Mouse (Mus musculus): ENCODE data around the gene Leap2. TPM values are rescaled to one million over a fixed set of nuclear protein-coding genes. Genes with fewer than 3 reads are reported as not detected.

The Leap2 gene
- polyA plus RNA-seq, 1 experiment, result not detected

DNA sequence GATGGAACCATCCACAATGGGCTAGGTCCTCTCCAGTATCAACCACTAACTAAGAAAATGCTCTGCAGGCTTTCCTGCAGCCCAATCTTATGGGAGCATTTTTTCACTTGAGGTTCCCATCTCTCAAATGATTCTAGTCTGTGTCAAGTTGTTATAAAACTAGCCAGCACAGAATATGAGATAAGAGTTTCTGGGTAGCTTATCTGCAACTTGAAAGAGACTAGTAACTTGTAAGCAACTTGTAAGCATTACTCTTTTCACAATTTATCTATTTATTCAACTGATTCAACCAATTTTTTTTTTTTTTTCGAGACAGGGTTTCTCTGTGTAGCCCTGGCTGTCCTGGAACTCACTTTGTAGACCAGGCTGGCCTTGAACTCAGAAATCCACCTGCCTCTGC lies 19.3 kb downstream of the Leap2 start:
- Histone ChIP-seq H3K27ac (ENCODE audit: insufficient read depth, low read length) (no peak overlapping the region), H3K4me3 (ENCODE audit: insufficient read depth, low read length) (no peak overlapping the region), H3K4me1 (ENCODE audit: control insufficient read depth, insufficient read depth, low read length) (no peaks in the 10 kb centered on the region)
- TF ChIP-seq CTCF (IDR thresholded peaks at IDR 0.05; ENCODE audit: extremely low read depth, insufficient read depth, low read length) (no peak), POLR2A (IDR thresholded peaks at IDR 0.05; ENCODE audit: extremely low read depth, insufficient read depth, low read length) (no peak)

DNA sequence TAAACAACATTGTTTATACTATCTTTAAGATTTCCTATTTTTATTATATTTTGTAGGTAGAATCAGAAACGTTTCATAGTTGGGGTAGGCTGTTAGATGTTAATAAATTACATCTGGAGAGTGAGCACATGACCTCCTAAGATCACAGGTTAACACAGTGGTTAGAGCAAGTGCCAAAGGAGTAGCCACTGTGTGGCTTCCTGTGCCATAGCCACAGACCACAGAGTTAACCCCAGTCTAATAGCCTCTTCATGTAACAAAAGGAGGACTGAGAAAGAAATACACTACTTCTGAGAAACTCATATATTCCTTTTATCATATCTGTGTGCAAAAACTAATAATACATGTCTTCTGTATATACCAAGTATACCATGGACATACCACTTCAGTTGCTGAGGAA lies 29.1 kb downstream of the Leap2 start:
- Histone ChIP-seq H3K27ac (ENCODE audit: insufficient read depth, low read length) (no peak overlapping the region), H3K4me3 (ENCODE audit: insufficient read depth, low read length) (no peak overlapping the region), H3K4me1 (ENCODE audit: control insufficient read depth, insufficient read depth, low read length) (no peaks in the 10 kb centered on the region)
- TF ChIP-seq POLR2A (IDR thresholded peaks at IDR 0.05; ENCODE audit: extremely low read depth, insufficient read depth, low read length) (no peak), CTCF (IDR thresholded peaks at IDR 0.05; ENCODE audit: extremely low read depth, insufficient read depth, low read length) (no peak)

DNA sequence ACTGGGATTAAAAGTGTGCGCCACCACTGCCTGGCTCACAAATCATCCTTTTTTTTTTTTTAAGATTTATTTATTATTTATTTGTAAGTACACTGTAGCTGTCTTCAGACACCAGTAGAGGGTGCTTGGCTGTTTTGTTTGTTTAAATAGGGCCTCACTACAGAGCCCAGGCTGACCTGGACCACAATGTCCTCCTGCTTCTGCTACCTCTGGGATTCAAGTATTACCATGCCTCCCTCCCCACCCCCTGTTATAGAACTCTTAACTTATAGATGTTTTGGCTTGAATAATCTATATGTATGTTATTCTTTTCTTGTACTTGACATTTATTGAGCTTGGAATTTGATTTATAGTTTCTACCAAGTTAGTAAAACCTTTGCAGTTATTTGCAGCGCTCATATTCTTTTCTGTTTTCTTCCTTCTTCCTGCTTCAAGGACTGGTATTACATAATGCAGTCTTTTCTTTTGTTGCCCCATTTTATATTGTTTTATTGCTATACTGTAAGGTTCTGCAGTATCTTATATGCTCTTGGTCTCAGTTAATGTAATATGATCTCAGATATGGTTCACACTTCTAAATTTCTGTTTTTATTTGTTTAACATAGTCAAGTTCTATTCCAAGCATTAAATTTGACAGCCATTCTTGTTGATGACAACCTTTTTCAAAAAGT lies 39.1 kb downstream of the Leap2 start:
- Histone ChIP-seq H3K4me1 (ENCODE audit: control insufficient read depth, insufficient read depth, low read length) (no peaks in the 10 kb centered on the region; the same call in none of the 2 replicates), H3K4me3 (ENCODE audit: insufficient read depth, low read length) (no peak overlapping the region), H3K27ac (ENCODE audit: insufficient read depth, low read length) (no peak overlapping the region)
- TF ChIP-seq CTCF (IDR thresholded peaks at IDR 0.05; ENCODE audit: extremely low read depth, insufficient read depth, low read length) (no peak), POLR2A (IDR thresholded peaks at IDR 0.05; ENCODE audit: extremely low read depth, insufficient read depth, low read length) (no peak)

GRCm38 (mm10) chr11:53378918-53379317 lies 44.1 kb downstream of the Leap2 start:
- Histone ChIP-seq H3K4me1 (ENCODE audit: control insufficient read depth, insufficient read depth, low read length) (no peaks in the 10 kb centered on the region; the same call in none of the 2 replicates), H3K4me3 (ENCODE audit: insufficient read depth, low read length) (no peak overlapping the region), H3K27ac (ENCODE audit: insufficient read depth, low read length) (no peak overlapping the region)
- TF ChIP-seq POLR2A (IDR thresholded peaks at IDR 0.05; ENCODE audit: extremely low read depth, insufficient read depth, low read length), result no peak
- no peak for TF ChIP-seq CTCF (IDR thresholded peaks at IDR 0.05; ENCODE audit: extremely low read depth, insufficient read depth, low read length)

Other genes with a start within 250 kb of the Leap2 start
- gene Hspa4, start 122.7 kb downstream of the Leap2 start, polyA plus RNA-seq (2012; rRNA removed), result 75.5 and 80.3 TPM in 2 replicates
- gene Zcchc10, start 98.5 kb downstream of the Leap2 start, polyA plus RNA-seq (2012; rRNA removed), result 11.0 and 11.2 TPM in 2 replicates
- 38.5 and 38.6 TPM in 2 replicates for gene Aff4, start 72.3 kb downstream of the Leap2 start, polyA plus RNA-seq (2012; rRNA removed)
- gene Uqcrq, start 7.7 kb upstream of the Leap2 start, polyA plus RNA-seq (2012; rRNA removed), result 413 and 414 TPM in 2 replicates
- gene Gdf9, start 7.9 kb upstream of the Leap2 start, polyA plus RNA-seq (2012; rRNA removed), result 2.2 and 2.3 TPM in 2 replicates
- gene Gm10447, start 33.9 kb upstream of the Leap2 start, polyA plus RNA-seq (2012; rRNA removed), result 0.04 and 0.10 TPM in 2 replicates
- gene Shroom1, start 34.0 kb upstream of the Leap2 start, polyA plus RNA-seq (2012; rRNA removed), result 6.5 and 6.8 TPM in 2 replicates
- gene Gm9837, start 47.3 kb upstream of the Leap2 start, polyA plus RNA-seq (2012; rRNA removed), result not detected in 2 replicates
- 0.48 and 0.81 TPM in 2 replicates for gene Gm9945, start 57.0 kb upstream of the Leap2 start, polyA plus RNA-seq (2012; rRNA removed)
- 54.0 and 56.1 TPM in 2 replicates for gene Sowaha, start 57.1 kb upstream of the Leap2 start, polyA plus RNA-seq (2012; rRNA removed)
- gene Sept8, start 96.1 kb upstream of the Leap2 start, polyA plus RNA-seq (2012; rRNA removed), result 379 TPM in 2 replicates
- 98.7 and 107 TPM in 2 replicates for gene Kif3a, start 144.2 kb upstream of the Leap2 start, polyA plus RNA-seq (2012; rRNA removed)
- gene Il4, start 195.5 kb upstream of the Leap2 start, polyA plus RNA-seq (2012; rRNA removed), result not detected in 2 replicates
- not detected in 2 replicates for gene Il13, start 211.5 kb upstream of the Leap2 start, polyA plus RNA-seq (2012; rRNA removed)